Mouse (Mus musculus): Measurements from ENCODE around the gene Tubg1. TPM values are rescaled to one million over a fixed set of nuclear protein-coding genes. Genes with fewer than 3 reads are reported as not detected.

Tubg1 gene
- polyA plus RNA-seq, 1 experiment from 2014 or later: 20.6 TPM

GRCm38 (mm10) chr11:101080421-101080820 is 39.3 kb upstream of the Tubg1 start:
- H3K4me1 ChIP-seq (replicated peaks; ENCODE audit: control insufficient read depth, insufficient read depth, low read length): peaks cover 10% of the 10 kb centered on the region
- WGBS: 74% methylated on average over 5 of the region's 5 CpGs
- TF ChIP-seq CTCF (IDR thresholded peaks at IDR 0.05; ENCODE audit: low read depth): no peak

GRCm38 (mm10) chr11:101081659-101082058 is 38.1 kb upstream of the Tubg1 start:
- peaks cover 15% of the 10 kb centered on the region; the same call in 1 of the 2 replicates for H3K36me3 ChIP-seq (ENCODE audit: control insufficient read depth, insufficient read depth)
- peaks cover 26% of the 10 kb centered on the region for H3K27me3 ChIP-seq (replicated peaks; ENCODE audit: control insufficient read depth, insufficient read depth, low read length)
- WGBS: 6% methylated on average over 10 of the region's 10 CpGs
- ATAC-seq: no peak
- H3K9me3 ChIP-seq (ENCODE audit: control insufficient read depth): no peaks in the 10 kb centered on the region
- H3K27ac ChIP-seq (ENCODE audit: low read depth, low read length): peak overlapping the region; percentile 88; the same call in 1 of the 2 replicates
- no peak for TF ChIP-seq CTCF (IDR thresholded peaks at IDR 0.05; ENCODE audit: low read depth)
- peak overlapping the region; percentile 65 for H3K4me3 ChIP-seq (ENCODE audit: low read depth, low read length)
- H3K9ac ChIP-seq (ENCODE audit: low read depth, low read length): 0 out of 2 replicates have a peak overlapping the region, but pooled peaks have one; percentile 40
- peaks cover 10% of the 10 kb centered on the region for H3K4me1 ChIP-seq (replicated peaks; ENCODE audit: control insufficient read depth, insufficient read depth, low read length)
- peak overlapping the region; percentile 92 for H3K4me2 ChIP-seq (replicated peaks; ENCODE audit: low read depth)

More at GRCm38 (mm10) chr11:101080421-101080820, 39.3 kb upstream of the Tubg1 start:
- Histone ChIP-seq H3K9ac (ENCODE audit: low read depth, low read length) (no peak overlapping the region), H3K27ac (ENCODE audit: low read depth, low read length) (no peak overlapping the region), H3K27me3 (replicated peaks; ENCODE audit: control insufficient read depth, insufficient read depth, low read length) (peaks cover 26% of the 10 kb centered on the region), H3K4me2 (replicated peaks; ENCODE audit: low read depth) (no peak overlapping the region), H3K36me3 (ENCODE audit: control insufficient read depth, insufficient read depth) (peaks cover 19% of the 10 kb centered on the region; the same call in 1 of the 2 replicates), H3K4me3 (ENCODE audit: low read depth, low read length) (no peak overlapping the region), H3K9me3 (ENCODE audit: control insufficient read depth) (no peaks in the 10 kb centered on the region)
- no peak for ATAC-seq

GRCm38 (mm10) chr11:101082208-101083082 is 37.3 kb upstream of the Tubg1 start, which contains the start of gene Coasy:
TSS of gene Coasy (plus strand) at chr11:101082565.
- peaks cover 10% of the 10 kb centered on the region for H3K4me1 ChIP-seq (replicated peaks; ENCODE audit: control insufficient read depth, insufficient read depth, low read length)
- H3K4me3 ChIP-seq (ENCODE audit: low read depth, low read length): peak within 1 kb of the TSS; percentile 65
- TF ChIP-seq CTCF (IDR thresholded peaks at IDR 0.05; ENCODE audit: low read depth): peak; percentile 73
- H3K27me3 ChIP-seq (replicated peaks; ENCODE audit: control insufficient read depth, insufficient read depth, low read length): peaks cover 26% of the 10 kb centered on the region
- H3K36me3 ChIP-seq (ENCODE audit: control insufficient read depth, insufficient read depth): peaks cover 8% of the 10 kb centered on the region; the same call in 1 of the 2 replicates
- peak within 1 kb of the TSS; percentile 92 for H3K4me2 ChIP-seq (replicated peaks; ENCODE audit: low read depth)
- ATAC-seq: peak; percentile 84
- WGBS: under 1% methylated on average over 48 of the region's 51 CpGs
- peak within 1 kb of the TSS; percentile 88 for H3K27ac ChIP-seq (ENCODE audit: low read depth, low read length)
- H3K9me3 ChIP-seq (ENCODE audit: control insufficient read depth): no peaks in the 10 kb centered on the region
- H3K9ac ChIP-seq (ENCODE audit: low read depth, low read length): peak within 1 kb of the TSS; percentile 85

DNA sequence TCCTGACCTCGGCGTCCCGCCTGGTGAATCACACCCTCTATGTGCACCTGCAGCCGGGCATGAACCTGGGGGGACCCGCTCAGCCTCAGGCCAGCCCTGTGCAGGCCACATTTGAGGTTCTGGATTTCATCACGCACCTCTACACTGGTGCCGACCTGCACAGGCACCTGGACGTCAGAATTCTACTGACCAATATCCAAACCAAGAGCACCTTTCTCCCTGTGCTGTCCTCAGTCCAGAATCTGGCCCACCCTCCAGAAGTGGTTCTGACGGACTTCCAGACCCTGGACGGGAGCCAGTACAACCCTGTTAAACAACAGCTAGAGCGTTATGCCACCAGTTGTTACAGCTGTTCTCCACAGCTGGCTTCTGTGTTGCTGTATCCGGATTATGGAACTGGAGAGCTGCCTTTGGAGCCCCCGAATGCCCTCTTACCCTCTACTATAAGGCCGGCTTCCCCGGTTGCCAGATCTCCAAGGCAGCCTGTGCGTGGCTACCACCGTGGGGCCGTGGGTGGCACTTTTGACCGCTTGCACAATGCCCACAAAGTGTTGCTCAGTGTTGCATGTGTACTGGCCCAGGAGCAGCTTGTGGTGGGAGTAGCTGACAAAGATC is 36.5 kb upstream of the Tubg1 start:
- Histone ChIP-seq H3K9ac (ENCODE audit: low read depth, low read length) (peak overlapping the region; percentile 85), H3K36me3 (ENCODE audit: control insufficient read depth, insufficient read depth) (peaks cover 4% of the 10 kb centered on the region; the same call in 1 of the 2 replicates), H3K27me3 (replicated peaks; ENCODE audit: control insufficient read depth, insufficient read depth, low read length) (peaks cover 22% of the 10 kb centered on the region), H3K4me3 (ENCODE audit: low read depth, low read length) (peak overlapping the region; percentile 65), H3K4me1 (replicated peaks; ENCODE audit: control insufficient read depth, insufficient read depth, low read length) (peaks cover 17% of the 10 kb centered on the region), H3K9me3 (ENCODE audit: control insufficient read depth) (no peaks in the 10 kb centered on the region), H3K4me2 (replicated peaks; ENCODE audit: low read depth) (peak overlapping the region; percentile 92), H3K27ac (ENCODE audit: low read depth, low read length) (peak overlapping the region; percentile 88)
- ATAC-seq: no peak
- no peak for TF ChIP-seq CTCF (IDR thresholded peaks at IDR 0.05; ENCODE audit: low read depth)
- 29% methylated on average over 19 of the region's 19 CpGs for WGBS

DNA sequence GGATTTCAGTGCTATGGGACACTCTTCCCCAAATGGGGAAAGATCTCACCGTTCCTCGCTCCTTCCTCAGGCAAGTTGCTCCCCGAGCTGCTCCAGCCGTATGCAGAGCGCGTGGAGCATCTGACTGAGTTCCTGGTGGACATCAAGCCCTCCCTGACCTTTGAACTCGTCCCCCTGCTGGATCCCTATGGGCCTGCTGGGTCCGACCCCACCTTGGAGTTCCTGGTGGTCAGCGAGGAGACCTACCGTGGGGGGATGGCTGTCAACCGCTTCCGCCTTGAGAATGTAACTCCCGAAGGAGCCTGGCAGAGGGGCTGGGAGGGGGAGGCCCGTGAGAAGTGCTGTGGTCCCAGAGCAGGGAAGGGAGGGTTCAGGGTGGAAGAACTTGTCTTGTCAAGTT is 35.5 kb upstream of the Tubg1 start:
- no peak for TF ChIP-seq CTCF (IDR thresholded peaks at IDR 0.05; ENCODE audit: low read depth)
- no peak for ATAC-seq
- H3K4me2 ChIP-seq (replicated peaks; ENCODE audit: low read depth): no peak overlapping the region
- H3K9me3 ChIP-seq (ENCODE audit: control insufficient read depth): no peaks in the 10 kb centered on the region
- peaks cover 13% of the 10 kb centered on the region for H3K36me3 ChIP-seq (ENCODE audit: control insufficient read depth, insufficient read depth)
- peaks cover 18% of the 10 kb centered on the region for H3K4me1 ChIP-seq (replicated peaks; ENCODE audit: control insufficient read depth, insufficient read depth, low read length)
- no peak overlapping the region for H3K9ac ChIP-seq (ENCODE audit: low read depth, low read length)
- peaks cover 11% of the 10 kb centered on the region for H3K27me3 ChIP-seq (replicated peaks; ENCODE audit: control insufficient read depth, insufficient read depth, low read length)
- H3K27ac ChIP-seq (ENCODE audit: low read depth, low read length): no peak overlapping the region
- 87% methylated on average over 14 of the region's 14 CpGs for WGBS
- no peak overlapping the region for H3K4me3 ChIP-seq (ENCODE audit: low read depth, low read length)

DNA sequence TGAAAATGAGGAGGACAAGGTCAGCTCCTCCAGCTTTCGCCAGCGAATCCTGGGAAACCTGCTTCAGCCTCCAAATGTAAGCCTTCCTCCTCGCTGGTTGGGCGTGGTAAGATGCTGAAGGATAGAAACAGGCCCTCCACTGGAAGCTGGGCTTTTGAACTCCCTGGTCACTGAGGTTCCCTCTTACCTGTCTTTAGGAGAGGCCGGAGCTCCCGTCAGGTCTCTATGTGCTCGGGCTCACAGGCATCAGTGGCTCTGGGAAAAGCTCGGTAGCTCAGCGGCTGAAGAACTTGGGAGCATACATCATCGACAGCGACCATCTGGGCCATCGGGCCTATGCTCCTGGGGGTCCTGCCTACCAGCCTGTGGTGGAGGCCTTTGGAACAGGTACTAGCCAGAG is 34.9 kb upstream of the Tubg1 start:
- WGBS: 92% methylated on average over 12 of the region's 12 CpGs
- no peak for TF ChIP-seq CTCF (IDR thresholded peaks at IDR 0.05; ENCODE audit: low read depth)
- Histone ChIP-seq H3K4me2 (replicated peaks; ENCODE audit: low read depth) (no peak overlapping the region), H3K27me3 (replicated peaks; ENCODE audit: control insufficient read depth, insufficient read depth, low read length) (peaks cover 7% of the 10 kb centered on the region), H3K27ac (ENCODE audit: low read depth, low read length) (no peak overlapping the region), H3K4me3 (ENCODE audit: low read depth, low read length) (no peak overlapping the region), H3K4me1 (replicated peaks; ENCODE audit: control insufficient read depth, insufficient read depth, low read length) (peaks cover 18% of the 10 kb centered on the region), H3K9ac (ENCODE audit: low read depth, low read length) (no peak overlapping the region), H3K36me3 (ENCODE audit: control insufficient read depth, insufficient read depth) (peaks cover 19% of the 10 kb centered on the region), H3K9me3 (ENCODE audit: control insufficient read depth) (no peaks in the 10 kb centered on the region)
- ATAC-seq: no peak
